Mouse (Mus musculus): ENCODE measurements around the gene Kiz.

The Kiz gene

GRCm38 (mm10) chr2:146855599-146856039 is at the start of gene Kiz:
TSS of gene Kiz (plus strand) at chr2:146855864.
- peak; percentile 91 to 92 for DNase-seq (ENCODE audit: low spot score in 2 of 2)

DNA sequence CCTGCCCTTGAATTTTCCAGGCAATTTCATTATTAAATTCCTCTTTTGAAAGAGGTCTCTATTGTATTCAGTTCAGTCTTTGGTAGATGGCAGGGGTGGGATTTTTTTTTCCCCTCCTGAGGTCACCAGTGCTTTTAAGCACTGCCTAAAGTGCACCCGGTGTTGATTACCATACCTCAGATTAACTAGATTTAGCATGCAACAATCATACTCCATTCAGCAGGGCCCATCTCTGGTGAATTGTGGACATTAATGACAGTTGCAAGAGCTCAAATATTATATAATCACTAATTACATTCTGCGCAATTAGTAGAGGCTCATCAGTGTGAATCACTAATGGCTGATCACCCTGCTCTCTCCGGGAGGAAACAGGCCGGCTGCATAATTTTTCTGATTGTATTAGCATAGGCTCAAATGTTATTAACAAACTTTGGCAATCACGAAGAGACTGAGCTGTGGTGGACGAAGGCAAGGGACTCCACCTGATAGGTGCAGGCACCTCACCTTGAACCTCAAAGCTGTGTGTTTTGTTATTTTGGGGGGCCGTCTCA is 45.9 kb upstream of the Kiz start:
- no peak for DNase-seq (ENCODE audit: low spot score in 2 of 2)

DNA sequence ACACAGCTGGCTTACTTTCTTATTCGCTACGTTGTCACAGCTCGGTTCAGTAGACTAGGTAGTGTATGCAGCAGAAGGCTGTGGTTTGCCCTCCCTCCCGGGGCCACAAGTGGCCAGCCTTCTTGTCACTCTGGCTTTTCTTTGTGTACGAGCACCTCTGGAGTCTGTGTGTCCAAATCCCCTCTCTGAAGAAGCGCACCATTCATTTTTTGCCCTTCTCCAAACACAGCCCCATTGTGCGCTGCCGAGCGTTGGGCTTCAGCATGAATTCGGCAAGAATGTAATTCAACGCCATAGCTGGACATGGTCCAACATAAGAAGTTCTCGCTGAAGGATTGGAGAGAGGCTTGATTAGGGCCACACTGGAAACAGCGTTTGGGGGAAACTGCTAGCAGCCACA is 45.0 kb upstream of the Kiz start:
- DNase-seq (ENCODE audit: low spot score in 2 of 2), result no peak

DNA sequence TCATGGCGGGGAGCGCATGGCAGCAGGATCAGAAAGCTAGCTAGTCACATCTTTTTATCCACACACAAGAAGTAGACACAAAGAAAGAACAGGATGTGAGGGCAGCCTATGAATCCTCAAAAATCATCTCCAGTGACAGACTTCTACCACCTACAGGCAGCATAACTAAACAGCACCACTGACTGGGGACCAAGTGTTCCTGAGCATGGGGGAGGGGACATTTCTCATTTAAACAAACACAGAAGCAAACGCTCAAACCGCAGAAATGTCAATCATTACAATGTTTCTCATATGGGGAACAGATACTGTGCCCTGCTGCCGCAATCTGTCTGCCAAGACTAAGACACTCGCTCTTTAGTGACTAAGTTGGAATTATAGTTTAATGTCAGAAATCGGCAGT is 40.7 kb upstream of the Kiz start:
- DNase-seq (ENCODE audit: low spot score in 2 of 2), result no peak

- DNase-seq (ENCODE audit: low spot score in 2 of 2), result no peak
Measured at GRCm38 (mm10) chr2:146819065-146819464, 36.6 kb upstream of the Kiz start.

- no peak for DNase-seq (ENCODE audit: low spot score in 2 of 2)
Measured at GRCm38 (mm10) chr2:146823483-146823951, 32.1 kb upstream of the Kiz start.

DNA sequence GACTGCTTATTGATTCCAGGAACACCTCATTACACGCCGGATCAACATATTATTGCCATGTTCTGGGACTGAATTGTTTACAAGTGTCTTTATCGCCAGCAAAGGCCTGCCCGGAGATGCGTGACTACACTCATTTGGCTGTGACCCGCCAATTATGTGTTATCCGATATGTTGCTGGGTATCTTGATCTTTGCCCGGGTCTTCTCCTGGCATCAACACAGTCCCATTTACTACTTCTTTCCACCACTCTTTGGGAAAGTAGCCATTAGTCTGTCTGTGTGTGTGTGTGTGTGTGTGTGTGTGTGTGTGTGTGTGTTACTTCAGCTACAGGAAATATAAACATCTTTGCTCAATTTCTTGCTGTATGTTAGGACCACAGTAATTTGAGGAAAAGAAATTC is 31.6 kb upstream of the Kiz start:
- no peak for DNase-seq (ENCODE audit: low spot score in 2 of 2)

DNA sequence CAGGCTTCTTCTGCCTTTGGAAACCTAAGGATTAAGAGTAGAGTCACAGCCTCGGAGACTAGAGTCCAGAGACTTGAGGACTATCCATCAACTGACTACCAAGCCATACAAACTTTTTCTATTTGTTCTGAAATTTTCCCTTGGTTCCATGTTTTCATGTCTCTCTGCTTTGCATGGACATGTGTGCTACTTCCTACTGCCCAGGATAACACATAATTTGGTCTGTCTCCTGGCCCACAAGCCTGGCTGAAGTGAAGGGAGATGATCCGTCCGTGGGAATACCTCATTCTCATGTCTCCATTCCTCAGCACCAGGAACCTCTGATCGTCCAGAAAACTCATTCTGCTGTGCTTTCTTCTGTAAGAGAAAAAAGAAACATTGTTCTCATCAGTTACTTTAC is 27.7 kb upstream of the Kiz start:
- no peak for DNase-seq (ENCODE audit: low spot score in 2 of 2)

GRCm38 (mm10) chr2:146833222-146834063 is 22.2 kb upstream of the Kiz start:
- no peak for DNase-seq (ENCODE audit: low spot score in 2 of 2)

DNA sequence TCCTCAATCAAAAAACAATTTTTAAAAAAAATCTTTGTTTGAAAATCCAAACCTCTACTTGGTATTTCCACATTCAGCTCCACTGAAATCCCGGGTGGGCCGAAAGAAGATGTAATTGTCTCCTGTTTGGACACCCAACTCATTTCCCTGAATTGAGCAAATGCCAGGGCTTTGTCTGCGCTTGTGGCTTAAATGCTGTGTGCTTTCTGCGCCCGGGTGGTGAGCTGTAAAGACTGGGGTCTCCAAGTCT is 21.7 kb upstream of the Kiz start:
- DNase-seq (ENCODE audit: low spot score in 2 of 2), result no peak

- DNase-seq (ENCODE audit: low spot score in 2 of 2), result no peak
Measured at GRCm38 (mm10) chr2:146834314-146835201, 21.1 kb upstream of the Kiz start.

DNA sequence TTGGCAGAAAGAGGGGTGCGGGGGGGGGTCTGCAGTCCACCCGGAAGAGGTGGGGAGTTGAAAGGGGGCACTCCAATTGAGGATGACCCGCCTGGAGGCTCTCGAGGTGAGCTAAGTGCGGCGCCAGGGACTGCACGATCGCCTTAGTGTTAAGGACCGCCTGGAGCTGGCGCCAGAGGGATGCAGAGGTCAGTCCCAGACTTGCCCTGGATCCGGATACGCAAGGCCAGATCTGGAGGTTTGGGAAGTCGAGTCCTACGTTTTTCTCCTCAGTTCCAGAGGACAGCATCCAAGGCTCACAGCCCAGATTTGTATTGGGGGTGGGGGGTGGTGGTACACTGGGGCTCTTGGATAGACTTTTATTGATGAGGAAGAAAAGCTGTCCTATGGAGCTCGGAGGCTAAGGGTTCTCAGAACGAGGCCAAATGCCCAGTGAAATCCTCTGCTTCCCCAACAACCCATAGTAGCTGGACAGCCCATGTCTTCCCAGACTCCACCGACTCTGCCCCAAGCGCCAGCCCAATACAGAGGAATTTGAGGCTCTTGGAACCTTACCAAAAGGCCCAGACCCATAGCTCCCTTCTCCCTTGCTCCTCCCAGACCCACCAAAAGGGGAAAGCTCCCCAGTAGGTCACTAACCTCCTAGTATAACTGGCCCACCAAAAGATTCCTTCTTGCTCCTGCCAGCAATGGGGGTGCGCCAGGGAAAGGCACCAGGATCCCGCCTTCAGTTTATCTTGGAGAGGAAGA is 20.2 kb upstream of the Kiz start:
- DNase-seq (ENCODE audit: low spot score in 2 of 2), result no peak

DNA sequence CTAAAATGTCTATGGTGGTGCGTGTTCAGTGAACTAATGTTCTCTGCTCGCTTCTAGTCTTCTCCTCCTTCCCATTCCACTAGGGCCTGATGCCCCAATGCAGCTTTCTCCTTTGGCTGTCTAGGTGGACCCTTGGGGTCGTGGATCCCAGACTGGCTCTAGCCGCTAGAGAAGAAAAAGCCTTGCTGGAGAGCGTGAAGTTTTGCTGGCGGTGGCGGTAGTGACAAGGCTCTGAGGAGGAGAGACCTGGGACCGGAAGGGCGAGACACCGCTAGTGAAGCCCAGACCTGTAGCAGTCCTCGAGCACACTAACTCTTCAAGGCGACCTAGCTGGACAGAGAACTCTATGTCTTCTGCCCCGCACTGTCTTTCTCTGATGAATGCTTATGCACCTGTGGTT is 19.4 kb upstream of the Kiz start:
- DNase-seq (ENCODE audit: low spot score in 2 of 2), result no peak

DNA sequence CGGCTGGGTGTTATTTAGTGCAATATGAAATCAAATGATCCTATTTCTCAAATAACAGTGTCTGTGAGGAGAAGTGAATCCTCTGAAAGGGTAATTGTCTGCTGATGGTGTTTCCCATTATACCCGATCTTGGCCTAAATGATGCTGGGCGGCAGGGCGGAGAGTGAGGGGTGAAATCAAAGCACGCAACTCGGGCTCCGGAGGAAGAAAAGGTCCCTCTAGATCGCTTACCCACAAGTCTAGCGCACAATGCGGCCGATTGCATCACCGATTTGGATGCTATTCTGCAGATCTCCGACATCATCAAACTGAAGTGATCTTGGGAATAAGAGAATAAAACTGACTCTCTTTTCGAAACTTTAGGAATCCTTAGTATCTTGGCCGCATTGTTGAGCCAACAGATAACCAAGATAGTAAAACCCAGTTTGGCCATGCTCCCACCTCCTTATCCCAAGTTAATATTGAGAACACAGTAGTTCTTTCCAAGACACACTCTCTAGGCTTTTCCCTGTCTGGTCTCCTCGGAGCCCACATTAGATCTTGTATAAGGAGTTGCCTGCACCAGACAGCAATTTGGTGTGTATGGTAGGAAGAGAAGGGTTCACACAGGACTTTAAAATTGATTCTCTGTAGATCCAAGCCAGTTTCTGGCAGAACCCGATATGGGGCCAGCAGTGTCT is 18.7 kb upstream of the Kiz start:
- DNase-seq (ENCODE audit: low spot score in 2 of 2), result no peak

DNA sequence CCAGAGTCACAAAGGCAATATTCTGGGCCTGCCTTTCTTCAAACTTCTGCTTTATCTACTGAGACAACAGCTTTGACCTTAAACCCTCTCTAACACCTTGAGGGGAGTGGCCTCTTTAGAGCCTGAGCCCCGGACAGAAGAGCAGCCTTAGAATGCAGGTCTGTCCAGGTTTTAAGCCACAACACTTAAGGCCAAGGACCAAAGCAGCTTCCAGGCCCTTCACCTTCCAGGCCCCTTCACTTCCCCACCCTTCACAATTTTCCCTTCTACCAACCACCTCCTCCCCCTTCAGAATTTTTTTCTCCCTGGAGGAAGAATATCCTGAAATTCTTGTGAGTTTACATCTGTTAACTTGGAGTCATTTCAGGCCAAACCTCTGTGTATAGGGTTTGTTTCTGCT is 18.0 kb upstream of the Kiz start:
- DNase-seq (ENCODE audit: low spot score in 2 of 2), result no peak

GRCm38 (mm10) chr2:146838596-146839302 is 16.9 kb upstream of the Kiz start:
- no peak for DNase-seq (ENCODE audit: low spot score in 2 of 2)

- DNase-seq (ENCODE audit: low spot score in 2 of 2), result no peak
Measured at GRCm38 (mm10) chr2:146839303-146840030, 16.2 kb upstream of the Kiz start.

DNA sequence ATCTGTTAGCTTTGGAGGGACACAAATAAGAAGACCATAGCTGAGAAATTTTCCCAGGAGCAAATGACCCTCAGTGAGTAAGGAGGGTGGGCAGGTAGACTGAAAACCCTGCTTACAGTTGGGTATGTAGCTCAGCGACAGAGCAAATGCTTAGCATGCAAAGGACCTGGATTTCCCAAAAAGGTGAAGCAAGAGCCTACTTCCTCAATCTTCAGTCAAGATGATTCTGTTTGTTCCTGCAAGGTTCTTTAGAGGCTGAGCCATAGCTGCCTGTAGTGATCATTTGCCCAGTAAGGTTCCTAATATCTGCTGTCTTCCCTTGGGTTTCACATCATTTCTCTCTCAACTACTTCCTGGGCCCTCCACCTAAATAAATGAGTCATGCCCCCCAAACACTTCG is 7.8 kb upstream of the Kiz start:
- DNase-seq (ENCODE audit: low spot score in 2 of 2), result no peak

DNA sequence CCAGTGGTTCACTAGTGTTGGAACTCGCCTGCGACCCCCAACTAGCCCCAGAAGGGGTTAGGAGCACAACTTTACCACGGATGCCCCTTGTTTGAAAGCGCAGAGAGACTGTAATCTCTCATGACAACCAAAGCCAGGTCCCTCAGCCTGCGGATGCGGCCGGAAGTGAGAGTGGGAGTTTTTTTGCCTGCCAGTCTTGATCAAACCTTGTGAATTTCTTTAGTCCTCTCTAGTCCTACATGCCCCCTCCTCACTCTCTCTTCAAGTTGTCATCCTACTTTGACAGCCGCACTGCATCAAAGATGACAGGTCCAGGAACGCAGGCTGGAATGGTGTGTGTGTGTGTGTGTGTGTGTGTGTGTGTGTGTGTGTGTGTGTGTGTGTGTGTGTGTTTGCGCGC is 456 bp downstream of the Kiz start:
- DNase-seq (ENCODE audit: low spot score in 2 of 2), result no peak

- DNase-seq (ENCODE audit: low spot score in 2 of 2), result no peak
Measured at GRCm38 (mm10) chr2:146856853-146857252, 1.2 kb downstream of the Kiz start.

Measured in urinary bladder, postnatal 4 days (tissue).